Mouse (Mus musculus) hindbrain, embryonic 14.5 days (tissue): ENCODE measurements around the gene Tceanc. TPM values are rescaled to one million over a fixed set of nuclear protein-coding genes. Genes with fewer than 3 reads are reported as not detected.

ENCODE experiments used
- ATAC-seq: fragments of 200-750 bp; cut with Nextera tagmentation; 2 replicates; pipeline ENCODE4 v1.8.0; 2017; ENCODE audit warnings: moderate number of reproducible peaks, mild to moderate bottlenecking, moderate TSS enrichment, moderate library complexity; ENCODE audit not compliant: low FRiP score
- DNase-seq: peaks from one replicate; pipeline ENCODE4 v3.0.0-alpha.2; 2015; ENCODE audit warnings: low spot score
- H3K27ac ChIP-seq: fragments of 300-500 bp; sonication (generic); 2 replicates; pipeline ENCODE4 v1.5.1; 2014; ENCODE audit warnings: mild to moderate bottlenecking, moderate library complexity
- H3K27me3 ChIP-seq: fragments of 300-500 bp; sonication (generic); 2 replicates; pipeline ENCODE4 v1.6.1; 2014; ENCODE audit warnings: mild to moderate bottlenecking, low read length, mixed read lengths; ENCODE audit not compliant: control insufficient read depth, insufficient read depth
- H3K36me3 ChIP-seq: fragments of 300-500 bp; sonication (generic); replicated peaks from 2 replicates; pipeline ENCODE4 v1.6.1; 2014; ENCODE audit not compliant: control insufficient read depth, insufficient read depth
- H3K4me1 ChIP-seq: fragments of 300-500 bp; sonication (generic); replicated peaks from 2 replicates; pipeline ENCODE4 v1.6.1; 2014; ENCODE audit warnings: antibody characterized with exemption, low read length, mixed read lengths; ENCODE audit not compliant: control insufficient read depth, insufficient read depth
- H3K4me2 ChIP-seq: fragments of 300-500 bp; sonication (generic); replicated peaks from 2 replicates; pipeline ENCODE4 v1.6.1; 2014; ENCODE audit warnings: mild to moderate bottlenecking, moderate library complexity
- H3K4me3 ChIP-seq: fragments of 300-500 bp; sonication (generic); replicated peaks from 2 replicates; pipeline ENCODE4 v1.5.1; 2014; ENCODE audit warnings: mild to moderate bottlenecking, low read length
- H3K9ac ChIP-seq: fragments of 300-500 bp; sonication (generic); 2 replicates; pipeline ENCODE4 v1.6.1; 2014
- H3K9me3 ChIP-seq: fragments of 300-500 bp; sonication (generic); 2 replicates; pipeline ENCODE4 v1.6.1; 2016; ENCODE audit warnings: low read length; ENCODE audit not compliant: control insufficient read depth
- WGBS: fragments of 180-500 bp; shearing (Covaris S2); extraction: QIAGEN DNeasy Blood & Tissue Kit; methylation state at CpG from one replicate; pipeline ENCODE4 v1.1.7; 2014; 5-methylcytosine and 5-hydroxymethylcytosine counted together
- polyA plus RNA-seq: library from polyadenylated mRNA; unstranded; fragments of >200 nt; fragmentation: Nextera tagmentation; extraction: Ambion mirVana; gene quantifications from 2 replicates; pipeline ENCODE4 v1.2.1, GENCODE M21; 2014

The Tceanc gene
- polyA plus RNA-seq, 1 experiment from 2014 or later: 5.1 TPM

DNA sequence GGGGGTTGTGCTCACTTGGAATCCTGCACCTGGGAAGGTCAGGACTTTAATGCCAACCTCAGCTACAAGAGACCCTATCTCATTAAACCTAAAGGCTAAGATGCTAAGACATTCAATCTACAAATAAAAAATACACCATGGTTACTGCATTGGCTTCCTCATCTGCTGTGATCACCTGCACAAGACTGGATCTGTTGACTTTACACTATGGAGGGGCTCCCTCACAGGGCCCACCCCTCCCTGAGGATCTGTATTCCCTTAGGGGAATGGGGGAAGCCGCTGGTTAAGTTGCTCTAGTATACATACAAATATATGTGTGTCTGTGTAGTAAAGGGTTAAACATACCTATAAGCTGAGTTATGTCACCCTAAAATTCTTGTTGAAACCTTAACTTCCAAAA lies 62.8 kb downstream of the Tceanc start:
- peaks cover 4% of the 10 kb centered on the region; the same call in 1 of the 2 replicates for H3K36me3 ChIP-seq
- no peaks in the 10 kb centered on the region for H3K9me3 ChIP-seq
- no peak for ATAC-seq
- DNase-seq: no peak
- H3K4me1 ChIP-seq: no peaks in the 10 kb centered on the region
- WGBS: 100% methylated on average over 1 of the region's 1 CpGs
- no peaks in the 10 kb centered on the region for H3K27me3 ChIP-seq
- no peak overlapping the region for H3K4me3 ChIP-seq
- H3K4me2 ChIP-seq: no peak overlapping the region
- H3K9ac ChIP-seq: no peak overlapping the region
- no peak overlapping the region for H3K27ac ChIP-seq

- Histone ChIP-seq H3K4me3 (no peak overlapping the region), H3K4me1 (no peaks in the 10 kb centered on the region), H3K9ac (no peak overlapping the region), H3K9me3 (no peaks in the 10 kb centered on the region), H3K27me3 (no peaks in the 10 kb centered on the region), H3K36me3 (peaks cover 7% of the 10 kb centered on the region; the same call in 1 of the 2 replicates), H3K4me2 (no peak overlapping the region), H3K27ac (no peak overlapping the region)
- DNase-seq (no peak), ATAC-seq (no peak)
- WGBS: 76% methylated on average over 3 of the region's 3 CpGs
Observed at GRCm38 (mm10) chrX:166454331-166454730, 64.0 kb downstream of the Tceanc start.

GRCm38 (mm10) chrX:166453532-166453931 lies 64.8 kb downstream of the Tceanc start:
- Histone ChIP-seq H3K4me1 (no peaks in the 10 kb centered on the region), H3K4me3 (no peak overlapping the region), H3K27ac (no peak overlapping the region), H3K9ac (no peak overlapping the region), H3K4me2 (no peak overlapping the region), H3K9me3 (no peaks in the 10 kb centered on the region), H3K36me3 (peaks cover 7% of the 10 kb centered on the region; the same call in 1 of the 2 replicates), H3K27me3 (no peaks in the 10 kb centered on the region)
- DNase-seq: no peak
- 78% methylated on average over 6 of the region's 6 CpGs for WGBS
- no peak for ATAC-seq

Other genes with a start within 250 kb of the Tceanc start
- 91.4 and 92.8 TPM in 2 replicates for gene Trappc2, start 78.0 kb downstream of the Tceanc start, polyA plus RNA-seq
- 7.4 and 7.7 TPM in 2 replicates for gene Ofd1, start 77.9 kb downstream of the Tceanc start, polyA plus RNA-seq
- 55.1 and 60.9 TPM in 2 replicates for gene Rab9, start 38.7 kb downstream of the Tceanc start, polyA plus RNA-seq
- gene Egfl6, start 67.2 kb upstream of the Tceanc start, polyA plus RNA-seq: 3.0 and 3.9 TPM in 2 replicates